Mouse (Mus musculus): ENCODE results near the gene Srsf4. TPM values are rescaled to one million over a fixed set of nuclear protein-coding genes. Genes with fewer than 3 reads are reported as not detected.

Srsf4 gene
- polyA plus RNA-seq (2017; shearing (Covaris generic)), result 134 TPM

DNA sequence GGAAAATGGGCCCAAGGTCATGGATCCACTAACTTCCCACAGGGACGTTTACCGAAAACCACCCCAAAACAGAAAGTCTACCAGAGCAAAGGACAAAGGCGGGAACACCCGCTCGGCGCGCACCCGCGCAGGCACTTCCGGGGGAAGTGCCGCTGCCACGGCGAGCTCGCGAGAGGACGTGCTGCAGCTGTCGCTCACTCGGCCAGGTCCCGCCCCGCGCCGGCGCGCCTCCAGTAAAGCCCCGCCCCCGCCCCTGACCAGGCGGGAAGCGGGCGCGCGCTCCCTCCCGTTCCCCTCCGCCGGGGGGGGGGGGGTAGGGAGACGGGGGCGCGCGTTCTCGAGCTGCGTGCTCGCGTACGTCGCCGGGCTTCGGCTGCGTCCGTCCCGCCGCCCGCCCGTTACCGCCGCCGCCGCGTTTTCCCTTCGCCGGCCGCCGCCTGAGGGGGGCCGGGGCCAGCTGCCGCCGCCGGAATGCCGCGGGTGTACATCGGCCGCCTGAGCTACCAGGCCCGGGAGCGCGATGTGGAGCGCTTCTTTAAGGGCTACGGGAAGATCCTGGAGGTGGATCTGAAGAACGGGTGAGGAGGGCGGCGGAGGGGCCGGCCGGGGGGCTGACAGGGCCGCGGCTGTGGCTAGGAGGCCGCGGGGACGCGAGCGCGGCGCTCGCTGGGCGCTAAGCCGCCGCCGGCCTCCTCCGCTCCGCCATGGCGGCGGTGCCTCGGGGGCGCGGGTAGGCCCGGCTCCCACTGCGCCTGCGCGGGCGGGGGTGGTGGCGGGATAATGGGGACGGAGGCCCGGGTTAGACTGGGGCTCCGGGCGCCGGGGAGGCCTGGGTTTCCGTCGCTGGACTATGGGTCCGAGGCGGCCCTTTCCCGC, at the start of gene Srsf4:
Gene Srsf4 (plus strand): TSS at position 325 of the 876 bp plus-strand sequence.

DNA sequence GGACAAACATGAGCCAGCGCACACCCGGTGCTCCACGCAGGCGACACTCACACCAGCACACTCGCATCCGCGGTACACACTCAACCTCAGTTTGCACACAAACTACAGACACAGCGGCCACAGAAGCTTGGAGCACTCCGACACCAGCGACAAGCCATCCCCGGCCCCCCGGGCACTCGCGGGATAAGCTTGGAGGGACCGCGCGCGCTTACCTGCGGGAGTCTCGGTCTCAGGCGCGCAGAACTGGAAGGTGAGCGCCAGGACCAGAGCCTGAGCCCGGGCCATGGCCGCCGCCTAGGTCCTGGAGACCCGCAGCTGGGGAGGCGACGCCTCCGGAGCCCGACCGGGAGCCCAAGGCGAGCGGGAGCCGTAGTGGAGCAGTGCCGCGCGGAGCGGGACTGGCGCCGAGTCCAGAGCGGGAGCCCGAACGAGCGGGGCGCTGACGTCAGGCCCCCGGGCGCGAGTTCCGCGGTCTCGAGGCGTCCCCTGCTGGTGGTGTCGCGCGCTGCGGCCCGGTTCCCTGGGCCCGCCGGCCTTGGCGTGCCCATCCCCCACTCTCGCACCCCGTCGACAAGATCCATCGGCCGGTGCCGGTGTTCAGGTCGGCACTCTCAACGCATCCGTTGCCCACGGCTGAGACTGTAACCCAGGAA, 35.4 kb upstream of the Srsf4 start, which contains the start of gene Ptpru:
Gene Ptpru (minus strand): TSS at position 417 of the 653 bp plus-strand sequence.

DNA sequence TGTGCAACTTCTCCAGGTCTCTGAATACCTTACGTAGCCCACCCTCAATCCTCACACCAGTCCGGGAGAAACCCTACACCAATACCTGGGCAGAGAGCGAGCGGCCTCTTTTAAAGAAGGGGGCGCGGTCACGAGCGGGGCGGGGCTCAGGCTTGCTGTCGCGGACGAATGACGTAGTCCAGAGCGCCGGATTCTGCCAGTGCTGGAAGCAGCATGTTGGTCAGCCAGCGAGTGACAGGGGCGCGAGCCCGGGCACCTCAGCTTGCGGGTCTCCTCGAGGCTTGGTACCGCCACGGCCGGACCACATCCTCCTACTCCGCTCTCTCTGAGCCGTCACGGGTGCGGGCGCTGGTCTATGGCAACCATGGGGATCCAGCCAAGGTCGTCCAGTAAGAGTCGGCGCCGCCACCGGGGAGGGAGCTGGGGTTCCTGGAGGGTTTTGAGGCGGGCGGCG, 30.1 kb upstream of the Srsf4 start, which contains the start of gene Mecr:
Gene Mecr (plus strand): TSS at position 181 of the 454 bp plus-strand sequence.

DNA sequence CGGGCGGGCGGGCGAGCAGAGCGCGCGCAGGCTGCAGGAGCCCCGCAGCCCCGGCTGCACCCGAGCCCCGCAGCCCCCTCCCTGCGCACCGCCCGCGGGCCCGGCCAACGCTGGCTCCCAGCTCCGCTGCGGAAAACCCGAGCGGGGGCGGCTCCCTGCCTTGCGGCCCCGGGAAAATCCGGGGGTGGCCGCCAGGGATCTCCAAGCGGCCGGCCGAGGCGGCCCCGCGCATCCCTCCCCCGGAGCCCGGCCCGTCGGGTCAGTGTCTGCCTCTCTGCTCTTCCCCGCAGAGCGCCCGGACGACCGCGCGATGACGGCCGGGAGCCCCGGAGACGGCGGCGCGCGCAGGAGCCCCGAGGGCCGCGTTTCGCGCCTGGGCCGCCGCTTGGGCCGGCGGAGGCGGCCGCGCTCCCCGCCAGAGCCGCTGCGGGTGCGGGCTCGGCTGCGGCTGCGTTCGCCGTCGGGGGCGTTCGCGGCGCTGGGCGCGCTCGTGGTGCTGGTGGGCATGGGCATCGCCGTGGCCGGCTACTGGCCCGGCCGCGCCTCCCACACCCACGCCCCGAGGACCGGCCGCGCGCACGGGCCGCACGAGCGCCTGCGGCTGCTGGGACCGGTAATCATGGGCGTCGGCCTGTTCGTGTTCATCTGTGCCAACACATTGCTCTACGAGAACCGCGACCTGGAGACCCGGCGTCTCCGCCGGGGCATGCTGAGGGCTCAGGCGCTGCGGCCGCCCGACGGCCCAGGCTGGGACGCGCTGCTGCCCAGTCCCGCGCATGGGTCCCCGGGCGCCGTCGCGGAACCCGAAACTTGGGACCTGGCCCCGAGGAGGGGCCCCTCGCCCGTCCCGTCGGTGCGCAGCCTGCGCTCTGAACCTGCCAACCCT, 48.3 kb downstream of the Srsf4 start, which contains the start of gene Tmem200b:
Gene Tmem200b (plus strand): TSS at position 311 of the 886 bp plus-strand sequence.

Other genes starting within 250 kb of the Srsf4 start
- not detected for gene Ptpru, start 35.3 kb upstream of the Srsf4 start, polyA plus RNA-seq (2017; shearing (Covaris generic))
- gene Mecr, start 30.1 kb upstream of the Srsf4 start, polyA plus RNA-seq (2017; shearing (Covaris generic)), result 34.8 TPM
- not detected for gene Tmem200b, start 48.2 kb downstream of the Srsf4 start, polyA plus RNA-seq (2017; shearing (Covaris generic))
- 0.11 TPM for gene Gm10300, start 201.1 kb downstream of the Srsf4 start, polyA plus RNA-seq (2017; shearing (Covaris generic))
- 77.1 TPM for gene Epb41, start 201.7 kb downstream of the Srsf4 start, polyA plus RNA-seq (2017; shearing (Covaris generic))